Mouse (Mus musculus) A20 (cell line): ENCODE results near the gene Cers2.
"Not testable (repeated sequence)": the region's sequence is repeated elsewhere in the genome, so short reads cannot be mapped to it uniquely, and the experiment has no call there.

Source experiments
- DNase-seq: peaks from one replicate; pipeline ENCODE4 v3.0.0-alpha.2; 2011; ENCODE audit warnings: low read depth, low spot score

Gene Cers2

DNA sequence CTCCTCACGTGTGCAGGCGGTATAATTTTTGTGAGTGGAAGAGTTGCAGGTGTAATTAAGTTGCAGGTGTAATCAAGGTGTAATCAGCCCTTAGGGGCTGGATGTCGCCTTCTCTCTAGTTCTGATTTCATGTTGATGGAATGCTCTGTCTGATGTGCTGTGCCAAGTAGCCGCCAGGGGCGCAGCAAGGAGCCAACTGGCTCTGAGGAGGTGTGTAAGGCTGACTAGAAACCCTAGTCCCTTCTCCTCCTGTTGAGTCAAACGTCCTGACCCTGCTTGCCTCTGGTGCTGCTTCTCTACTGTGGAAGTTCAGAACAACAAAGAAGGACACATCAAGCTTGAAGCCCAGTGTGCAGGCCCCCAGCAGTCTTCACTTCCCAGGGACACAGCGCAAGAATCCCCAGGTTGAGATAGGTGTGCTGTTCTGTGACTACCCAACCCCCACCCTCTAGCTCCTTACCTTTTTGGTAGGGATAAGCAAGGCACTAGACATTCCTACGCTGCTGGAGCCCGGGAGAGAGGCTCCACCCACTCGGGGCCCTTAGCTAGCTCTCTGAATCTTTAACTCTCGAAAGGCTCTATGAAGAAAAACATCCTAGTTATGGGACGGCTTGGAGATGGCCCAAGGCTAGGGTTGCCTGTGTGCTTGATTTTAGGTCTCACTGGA, 3.0 kb downstream of the Cers2 start:
- peak; percentile 80 for DNase-seq

DNA sequence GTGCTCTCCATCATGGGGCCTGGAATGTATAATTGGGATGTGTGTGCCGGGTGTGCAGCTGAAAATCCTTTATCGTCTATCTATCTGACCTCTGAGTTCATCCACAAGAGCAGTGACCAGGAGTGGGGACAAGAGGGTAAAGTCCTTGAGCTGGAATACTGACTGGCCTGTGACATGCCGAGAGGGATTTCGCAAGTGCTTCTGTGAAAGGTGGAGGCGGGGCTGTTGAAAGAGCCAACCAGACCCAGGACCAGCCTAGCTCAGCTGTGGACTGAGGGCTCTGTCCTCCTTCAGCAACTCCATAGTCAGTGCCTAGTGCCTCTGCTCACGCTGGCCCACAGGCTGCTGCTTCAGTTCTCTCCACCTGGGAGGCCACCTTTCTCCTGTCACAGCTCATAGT, 4.0 kb downstream of the Cers2 start:
- no peak for DNase-seq

DNA sequence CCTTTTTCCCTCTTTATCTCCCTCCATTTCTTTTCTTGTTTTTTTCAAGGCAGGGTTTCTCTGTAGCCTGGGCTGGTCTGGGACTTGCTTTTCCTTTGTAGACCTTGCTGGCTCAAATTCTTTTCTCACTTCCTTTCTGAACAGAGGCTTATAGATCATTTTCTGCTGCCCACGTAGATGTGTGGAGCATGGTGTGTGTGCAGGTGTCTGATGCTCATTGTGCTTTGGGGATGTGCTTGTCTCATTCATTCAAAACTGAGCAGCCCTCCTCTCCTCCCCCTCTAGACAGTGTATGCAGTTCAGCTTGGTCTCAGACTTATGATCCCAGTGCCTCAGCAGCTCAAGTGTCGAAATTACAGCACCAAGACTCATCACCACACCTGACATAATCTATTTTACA, 4.5 kb downstream of the Cers2 start:
- peak; percentile 65 for DNase-seq

DNA sequence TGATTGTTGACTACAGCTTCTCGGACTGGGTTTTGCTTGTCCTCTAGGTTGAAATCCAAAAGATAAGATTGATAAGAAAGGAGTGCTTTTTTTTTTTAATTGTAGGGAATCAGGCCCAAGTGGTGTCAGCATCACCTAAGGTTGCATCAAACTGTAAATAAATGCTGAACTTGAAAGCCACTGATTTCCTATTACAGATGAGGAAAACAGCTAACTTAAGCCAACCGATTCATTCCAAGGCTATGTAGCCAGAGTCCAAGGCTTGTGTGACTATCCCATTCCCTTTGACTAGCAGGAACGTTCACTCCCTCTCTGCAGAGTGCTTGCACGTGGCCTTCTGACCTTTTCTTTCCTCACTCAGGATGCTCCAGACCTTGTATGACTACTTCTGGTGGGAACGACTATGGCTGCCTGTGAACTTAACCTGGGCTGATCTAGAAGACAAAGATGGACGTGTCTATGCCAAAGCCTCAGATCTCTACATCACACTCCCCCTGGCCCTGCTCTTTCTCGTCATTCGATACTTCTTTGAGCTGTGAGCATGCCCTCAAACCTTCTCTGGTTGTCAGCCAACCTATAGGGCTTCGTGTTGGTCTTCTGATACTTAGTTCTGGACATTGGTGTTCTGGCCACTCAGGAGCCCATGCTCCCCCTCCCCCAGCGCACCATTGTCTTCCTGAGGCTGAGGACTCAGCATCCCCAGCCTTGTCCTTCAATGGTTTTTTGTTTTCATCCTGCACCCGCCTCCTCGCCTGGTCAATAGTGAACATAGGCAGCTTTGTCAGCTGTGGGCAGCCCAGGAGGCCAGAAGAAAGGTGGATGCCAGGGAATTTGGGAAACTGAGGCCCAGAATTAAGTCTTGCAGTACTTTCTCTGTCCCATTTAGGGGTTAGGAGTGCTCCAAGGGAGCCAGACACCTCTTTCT, 5.4 kb downstream of the Cers2 start:
- no peak for DNase-seq

DNA sequence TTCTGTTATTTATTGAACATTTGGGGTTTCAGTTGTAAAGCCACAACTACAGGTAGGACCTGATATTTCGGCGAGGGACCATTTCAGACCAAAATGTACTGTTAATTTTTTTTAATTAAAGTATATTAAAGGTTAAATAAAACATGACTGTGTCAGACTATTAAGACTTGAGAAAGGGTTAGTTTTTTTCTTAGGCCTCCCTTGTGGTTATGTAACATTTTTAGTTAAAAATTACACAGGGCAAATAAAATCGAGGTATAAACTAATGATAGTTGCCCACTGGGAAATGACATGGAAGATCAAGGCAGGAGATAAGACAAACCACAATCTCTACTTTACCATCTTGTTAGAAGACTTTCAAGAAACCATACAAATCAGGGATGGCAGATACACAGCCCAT, 8.8 kb downstream of the Cers2 start:
- DNase-seq: no peak

DNA sequence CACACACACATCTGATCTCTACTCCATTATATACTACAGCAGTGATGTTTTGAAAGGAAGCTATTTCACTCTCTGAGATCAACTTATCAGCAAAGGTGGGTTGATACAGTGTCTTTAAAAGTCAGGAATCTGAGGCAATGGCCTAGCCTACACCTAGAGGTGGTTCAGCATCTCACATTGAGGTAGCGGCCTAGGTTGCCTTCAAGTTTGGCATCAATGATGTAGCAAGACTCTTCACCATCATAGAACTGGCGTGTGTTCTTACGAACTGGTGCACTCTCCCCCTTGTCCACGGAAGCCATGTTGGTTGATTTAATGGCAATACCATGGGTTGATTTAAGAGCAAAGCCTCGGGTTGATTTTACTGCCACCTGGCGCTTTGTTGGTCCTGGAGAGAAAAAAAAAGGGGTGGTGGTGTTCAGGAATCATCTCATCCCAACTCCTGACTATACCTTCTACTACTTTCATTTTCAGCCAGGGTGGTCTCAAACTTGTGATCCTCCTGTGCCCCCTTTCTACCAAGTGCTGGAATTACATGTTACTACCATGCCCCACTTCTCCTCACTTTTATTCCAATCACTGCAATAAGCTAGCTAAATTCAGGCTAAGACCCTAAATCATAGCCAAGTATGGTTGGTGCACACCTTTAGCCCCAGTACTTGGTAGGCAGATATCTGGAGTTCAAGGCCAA, 10.0 kb downstream of the Cers2 start:
- DNase-seq: no peak

DNA sequence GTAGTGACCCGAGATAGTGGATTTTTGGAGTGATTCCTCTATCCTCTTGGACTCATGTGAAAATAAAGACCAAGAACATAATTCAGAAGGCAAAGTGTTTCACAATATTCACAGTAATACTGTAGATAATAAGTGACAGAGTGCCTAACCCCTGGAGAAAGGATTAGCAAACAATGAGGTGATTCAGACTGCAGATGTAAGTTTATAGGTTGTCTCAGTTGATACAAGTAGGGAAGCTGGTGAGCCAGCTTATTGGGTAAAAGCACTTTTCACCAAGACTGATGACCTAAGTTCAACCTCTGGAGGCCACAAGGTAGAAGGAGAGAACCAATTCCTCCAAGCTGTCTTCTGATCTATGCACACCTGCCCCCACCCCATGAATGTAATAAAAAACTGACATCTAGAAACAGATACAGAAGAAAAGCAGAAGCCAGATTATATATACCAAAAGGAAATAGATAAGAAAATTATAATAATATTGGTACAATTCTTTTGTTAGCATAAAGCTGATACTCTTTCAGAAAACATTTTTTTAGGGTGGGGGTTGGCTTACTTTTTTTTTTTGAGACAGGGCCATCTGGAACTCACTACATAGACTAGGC, 14.3 kb downstream of the Cers2 start:
- no peak for DNase-seq

DNA sequence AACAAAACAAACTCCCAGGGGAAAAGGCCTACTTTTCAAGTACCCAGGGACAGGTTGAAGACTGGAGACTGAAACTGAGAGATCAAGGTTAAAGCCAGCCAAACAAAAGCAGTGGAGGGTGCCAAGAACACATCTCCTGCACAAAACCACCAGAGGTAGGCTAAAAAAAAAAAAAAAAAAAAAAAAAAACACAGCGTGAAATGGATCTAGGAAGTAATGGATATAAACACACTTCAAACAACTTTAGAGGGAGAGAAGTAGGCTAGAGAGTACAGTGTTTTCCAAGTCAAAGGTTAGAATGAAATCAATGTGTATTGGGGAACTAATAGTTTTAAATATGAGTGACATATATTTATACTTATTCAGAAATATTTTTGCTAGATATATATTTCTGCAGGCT, 16.9 kb downstream of the Cers2 start:
- no peak for DNase-seq

DNA sequence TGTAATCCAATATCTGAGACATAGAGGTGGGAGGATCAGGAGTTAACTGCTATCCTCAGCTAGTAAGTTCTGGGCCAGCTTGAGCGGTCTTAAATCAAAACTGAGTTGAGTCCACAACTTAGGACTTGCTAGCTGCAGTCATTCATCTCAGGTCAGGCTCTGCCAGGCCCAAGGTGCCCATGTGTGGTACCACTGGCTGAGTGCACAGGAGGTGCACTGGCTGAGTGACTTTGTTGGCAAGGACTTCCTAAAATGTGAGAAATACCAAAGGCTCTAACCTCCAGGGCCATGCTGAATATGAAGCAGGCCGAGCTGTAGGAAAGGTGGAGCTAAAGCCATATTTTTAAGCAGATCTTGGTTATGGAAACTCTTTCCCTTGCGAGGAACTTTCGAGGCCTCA, 22.8 kb downstream of the Cers2 start:
- no peak for DNase-seq

DNA sequence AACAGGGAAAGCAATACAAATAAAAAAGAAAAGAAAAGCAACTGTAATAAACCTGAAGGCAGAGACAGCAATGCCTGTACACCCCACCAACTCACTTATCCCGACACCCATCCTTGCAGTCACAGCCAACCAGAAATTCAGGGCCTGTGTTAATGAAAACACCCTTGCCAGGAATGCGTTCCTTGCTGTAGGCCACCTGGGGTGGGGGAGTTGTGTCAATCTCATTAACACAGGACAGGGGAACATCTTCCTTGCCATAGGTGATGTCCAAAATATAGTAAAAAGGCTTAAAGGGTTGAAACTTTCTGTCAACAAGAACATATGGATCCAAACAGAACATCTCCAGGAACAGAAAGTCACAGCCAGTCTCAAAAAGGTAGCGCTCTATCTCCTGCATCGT, 23.7 kb downstream of the Cers2 start:
- no peak for DNase-seq

DNA sequence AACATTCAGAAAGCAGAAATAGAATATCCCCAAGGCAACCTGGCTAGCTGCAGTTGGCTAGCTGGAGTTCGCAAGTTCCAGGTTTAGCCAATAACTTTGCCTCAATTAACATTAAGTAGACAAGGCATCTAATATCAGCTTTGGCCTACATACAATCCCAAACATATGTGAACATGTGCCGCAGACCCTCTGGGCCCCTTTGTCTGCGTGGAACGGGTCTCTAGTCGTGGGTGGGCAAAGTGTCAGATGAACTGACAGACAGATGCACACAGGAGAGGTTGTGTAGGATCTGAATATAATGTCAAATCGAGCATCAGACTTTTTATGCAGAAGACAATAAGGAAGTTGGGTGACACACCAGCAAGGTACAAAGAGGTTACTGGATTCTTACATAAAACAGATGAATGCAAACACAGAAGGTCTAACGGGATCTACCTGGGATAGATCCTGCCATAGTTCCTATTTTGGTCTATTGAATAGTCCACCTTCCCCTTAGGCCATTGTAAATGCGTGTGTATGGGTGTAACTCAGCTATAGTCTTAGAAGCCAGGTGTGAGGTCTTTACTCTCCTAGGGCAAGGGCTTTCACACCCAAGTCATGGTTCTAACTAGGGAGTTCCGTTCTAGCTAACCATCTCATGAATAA, 28.9 kb downstream of the Cers2 start:
- DNase-seq: not testable (repeated sequence)

DNA sequence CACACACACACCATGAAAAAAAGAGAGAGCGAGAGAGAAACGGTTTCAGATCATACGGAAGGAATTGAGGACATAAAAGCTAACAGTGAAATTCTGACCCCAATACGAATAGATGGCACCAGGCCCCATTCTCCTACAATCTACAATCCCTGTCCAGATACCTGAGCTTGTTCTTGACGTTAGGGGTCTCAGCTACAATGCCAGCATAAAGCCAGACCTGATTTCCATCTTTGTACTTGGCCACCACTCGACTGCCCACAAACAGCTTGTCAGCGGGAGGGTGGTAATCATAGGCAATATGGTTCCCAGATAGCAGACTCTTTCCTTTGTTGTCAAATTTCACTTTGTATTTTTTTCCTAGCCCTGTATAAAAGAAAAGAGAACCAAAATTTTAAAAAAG, 31.9 kb downstream of the Cers2 start:
- no peak for DNase-seq

DNA sequence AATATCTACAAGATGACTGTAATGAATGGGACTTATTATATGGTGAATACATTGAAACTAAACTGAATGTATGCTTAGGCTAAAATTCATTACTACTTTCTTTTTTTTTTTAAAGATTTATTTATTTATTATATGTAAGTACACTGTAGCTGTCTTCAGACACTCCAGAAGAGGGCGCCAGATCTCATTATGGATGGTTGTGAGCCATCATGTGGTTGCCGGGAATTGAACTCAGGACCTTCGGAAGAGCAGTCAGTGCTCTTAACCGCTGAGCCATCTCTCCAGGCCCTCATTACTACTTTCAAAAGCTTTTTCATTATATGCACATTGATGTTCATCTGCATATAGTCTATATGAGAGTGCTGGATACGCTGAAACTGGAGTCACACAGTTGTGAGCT, 33.8 kb downstream of the Cers2 start:
- not testable (repeated sequence) for DNase-seq

DNA sequence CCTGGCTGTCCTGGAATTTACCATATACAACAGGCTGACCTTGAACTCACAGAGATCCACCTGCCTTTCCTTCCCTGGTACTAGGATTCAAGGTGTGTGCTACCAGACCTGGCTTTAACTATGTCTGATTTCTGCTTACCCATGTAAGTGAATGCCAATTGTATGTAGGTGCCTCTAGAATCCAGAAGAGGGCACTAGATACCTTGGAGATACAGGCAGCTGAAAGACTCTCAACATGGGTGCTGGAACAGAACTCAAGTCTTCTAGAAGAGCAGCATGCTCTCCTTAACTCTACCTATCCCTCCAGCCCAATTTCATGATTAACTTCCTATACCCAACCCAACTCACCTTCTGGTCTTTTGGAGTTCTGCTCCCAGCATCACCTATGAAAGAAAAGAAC, 34.9 kb downstream of the Cers2 start:
- DNase-seq: peak; percentile 64

DNA sequence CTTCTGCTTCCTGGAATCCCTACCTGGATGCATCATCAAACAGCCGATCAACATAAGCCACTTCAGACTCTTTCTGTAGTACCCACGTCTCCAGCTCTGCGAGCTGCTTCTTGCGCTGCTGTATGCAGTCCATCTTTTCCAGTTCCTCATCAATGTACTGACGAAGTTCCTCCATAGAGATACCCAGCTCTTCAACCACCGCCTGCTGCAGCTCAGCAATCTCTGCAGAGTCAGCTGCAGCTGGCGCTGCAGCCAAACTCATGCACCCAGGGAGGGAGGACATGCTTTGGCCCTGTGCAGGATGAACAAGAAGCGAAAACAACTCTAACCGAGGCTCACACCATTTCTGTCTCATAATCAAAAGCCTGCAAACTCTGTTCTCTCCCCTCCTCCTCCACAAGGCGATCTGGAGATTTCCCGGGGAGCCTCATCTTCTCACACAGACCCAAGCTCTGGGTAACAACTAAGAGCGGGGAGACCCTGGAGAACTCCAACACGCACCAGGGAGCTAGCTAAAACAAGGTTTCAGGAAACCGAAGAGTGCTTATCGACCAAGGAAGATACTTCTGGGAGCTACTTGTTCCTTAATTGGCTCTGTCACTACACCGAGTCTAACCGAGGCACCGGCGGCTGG, 41.4 kb downstream of the Cers2 start:
- DNase-seq: not testable (repeated sequence)

DNA sequence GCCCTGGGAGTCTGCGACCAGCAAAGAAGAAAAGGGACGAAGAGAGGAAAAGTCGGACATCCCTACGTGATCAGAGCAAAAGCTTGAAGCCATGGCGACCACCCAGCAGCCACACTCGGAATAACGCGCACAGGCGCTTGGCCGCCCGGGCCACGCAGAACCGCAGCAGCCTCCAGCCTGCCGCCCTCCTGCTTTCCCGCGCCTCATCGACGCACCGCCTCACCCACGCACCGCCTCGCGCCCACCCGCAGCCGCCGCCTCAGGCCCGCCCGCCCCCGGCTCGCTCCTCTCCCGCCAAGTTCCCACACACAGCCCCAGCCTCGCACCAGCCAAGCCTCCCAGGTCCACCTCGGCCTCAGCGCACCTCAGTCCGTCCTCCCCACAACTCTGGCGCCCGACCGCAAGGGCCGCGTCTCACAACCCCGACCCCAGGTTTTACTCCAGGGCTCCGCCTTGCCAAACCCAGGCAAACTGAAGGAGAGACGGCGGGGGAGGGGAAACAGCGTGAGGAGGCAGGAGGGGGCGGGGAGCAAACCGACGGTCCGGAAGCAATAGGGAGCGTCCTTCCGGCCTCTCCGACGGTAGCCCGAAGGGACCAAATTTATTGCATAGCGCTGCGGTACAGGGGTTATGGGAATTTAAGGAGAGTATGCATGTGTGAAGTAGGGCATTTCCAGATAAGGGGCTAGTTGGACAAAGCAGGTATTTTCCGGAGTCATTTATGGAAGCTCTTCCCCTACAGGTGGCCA, 42.3 kb downstream of the Cers2 start, which contains the start of gene Setdb1:
Gene Setdb1, minus strand, starts transcription at position 502 of the 749 bp plus-strand sequence.
- peak; percentile 95 for DNase-seq

DNA sequence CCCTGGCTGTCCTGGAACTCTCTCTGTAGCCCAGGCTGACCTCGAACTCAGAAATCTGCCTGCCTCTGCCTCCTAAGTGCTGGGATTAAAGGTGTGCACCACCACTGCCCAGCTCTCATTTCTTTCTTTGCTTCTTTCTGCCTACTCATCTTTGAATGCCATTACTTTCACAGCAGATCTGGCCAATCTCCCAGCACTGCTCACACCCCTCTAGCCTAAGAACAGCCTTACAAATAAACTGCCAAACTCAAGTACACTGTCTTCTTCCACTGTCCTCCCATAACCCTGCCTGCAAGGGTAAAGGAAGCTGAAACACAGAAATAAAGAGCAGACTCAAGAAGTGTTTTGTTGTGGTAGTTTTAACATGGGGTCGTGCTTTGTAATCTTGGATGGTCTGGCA, 43.2 kb downstream of the Cers2 start:
- no peak for DNase-seq

DNA sequence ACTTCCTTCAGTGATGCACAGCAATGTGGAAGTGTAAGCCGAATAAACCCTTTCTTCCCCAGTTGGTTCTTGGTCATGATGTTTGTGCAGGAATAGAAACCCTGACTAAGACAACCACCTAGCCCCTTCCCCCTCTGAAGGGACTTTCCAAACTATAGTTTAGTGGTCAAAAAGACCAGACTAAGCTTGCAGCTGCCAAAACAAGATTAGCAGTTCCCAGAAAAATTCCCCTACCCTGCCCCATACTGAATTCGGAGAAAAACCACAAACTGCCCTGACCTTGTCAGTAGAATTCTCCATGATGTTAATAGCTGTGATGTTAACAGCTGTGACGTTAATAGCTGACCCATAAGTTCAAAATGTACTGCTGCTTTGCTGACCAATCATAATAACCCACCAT, 45.7 kb downstream of the Cers2 start:
- DNase-seq: peak; percentile 50

DNA sequence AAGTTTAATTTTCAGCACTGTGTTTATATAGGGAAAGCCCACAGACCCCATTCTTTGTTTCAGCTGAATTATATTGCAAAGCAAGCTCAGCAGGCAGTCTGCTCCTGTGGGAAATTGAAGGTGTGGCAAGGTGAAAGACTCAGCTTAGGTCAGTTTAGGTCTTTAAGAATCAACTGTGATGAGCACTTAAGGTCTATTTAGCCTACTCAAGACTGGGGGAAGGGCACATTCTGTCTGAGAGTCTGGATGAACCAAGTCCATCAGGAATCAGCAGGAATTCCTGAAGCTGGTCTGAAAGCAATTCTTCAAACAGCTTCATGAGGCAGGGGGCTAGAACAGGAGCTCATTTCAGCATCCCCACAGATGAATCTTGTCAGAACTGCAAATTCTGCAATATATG, 55.5 kb downstream of the Cers2 start:
- no peak for DNase-seq
